Mouse (Mus musculus) midbrain, embryonic 10.5 days (tissue): ENCODE data around the gene Gorasp1. TPM values are rescaled to one million over a fixed set of nuclear protein-coding genes. Genes with fewer than 3 reads are reported as not detected.
A peak's percentile ranks its signal among the peaks of the same experiment; 100 is the strongest.

Source experiments
- DNase-seq: peaks from one replicate; pipeline ENCODE4 v3.0.0-alpha.2; 2017; ENCODE audit warnings: low spot score
- H3K27ac ChIP-seq: fragments of 300-500 bp; sonication (generic); replicated peaks from 2 replicates; pipeline ENCODE4 v1.5.1; 2016; ENCODE audit warnings: mild to moderate bottlenecking
- H3K27me3 ChIP-seq: fragments of 300-500 bp; sonication (generic); 2 replicates; pipeline ENCODE4 v1.6.1; 2016; ENCODE audit warnings: low read depth, mild to moderate bottlenecking; ENCODE audit not compliant: poor library complexity, severe bottlenecking
- H3K36me3 ChIP-seq: fragments of 300-500 bp; sonication (generic); 2 replicates; pipeline ENCODE4 v1.6.1; 2016; ENCODE audit warnings: mild to moderate bottlenecking, moderate library complexity
- H3K4me1 ChIP-seq: fragments of 300-500 bp; sonication (generic); 2 replicates; pipeline ENCODE4 v1.6.1; 2016
- H3K4me3 ChIP-seq: fragments of 300-500 bp; sonication (generic); 2 replicates; pipeline ENCODE4 v1.5.1; 2016; ENCODE audit warnings: mild to moderate bottlenecking, moderate library complexity
- H3K9me3 ChIP-seq: fragments of 300-500 bp; sonication (generic); replicated peaks from 2 replicates; pipeline ENCODE4 v1.6.1; 2016; ENCODE audit warnings: mild to moderate bottlenecking
- WGBS: fragments of 180-500 bp; shearing (Covaris S2); methylation state at CpG from one replicate; pipeline ENCODE4 v1.1.7; 2016; 5-methylcytosine and 5-hydroxymethylcytosine counted together
- polyA plus RNA-seq: library from polyadenylated mRNA; unstranded; fragments of >200 nt; fragmentation: Nextera tagmentation; extraction: Ambion mirVana; gene quantifications from 2 replicates; pipeline ENCODE4 v1.2.1, GENCODE M21; 2016

Gorasp1 gene
- polyA plus RNA-seq, 1 experiment from 2014 or later: 29.4 TPM

GRCm38 (mm10) chr9:119978151-119978810 lies 40.9 kb upstream of the Gorasp1 start:
- H3K36me3 ChIP-seq: peaks cover 17% of the 10 kb centered on the region
- WGBS: 60% methylated on average over 9 of the region's 9 CpGs
- peaks cover 68% of the 10 kb centered on the region for H3K4me1 ChIP-seq
- no peak for DNase-seq
- H3K4me3 ChIP-seq: no peak overlapping the region
- H3K9me3 ChIP-seq: no peaks in the 10 kb centered on the region
- peak overlapping the region; percentile 57; the same call in 1 of the 2 replicates for H3K27ac ChIP-seq
- H3K27me3 ChIP-seq: peaks cover 19% of the 10 kb centered on the region; the same call in 1 of the 2 replicates

GRCm38 (mm10) chr9:119977557-119978060 lies 40.2 kb upstream of the Gorasp1 start:
- Histone ChIP-seq H3K4me1 (peaks cover 61% of the 10 kb centered on the region), H3K27ac (0 out of 2 replicates have a peak overlapping the region, but pooled peaks have one; percentile 33), H3K9me3 (no peaks in the 10 kb centered on the region), H3K4me3 (no peak overlapping the region), H3K36me3 (peaks cover 23% of the 10 kb centered on the region), H3K27me3 (peaks cover 12% of the 10 kb centered on the region; the same call in 1 of the 2 replicates)
- WGBS: 59% methylated on average over 5 of the region's 5 CpGs
- DNase-seq: no peak

GRCm38 (mm10) chr9:119976704-119977556 lies 39.6 kb upstream of the Gorasp1 start:
- 66% methylated on average over 17 of the region's 17 CpGs for WGBS
- H3K36me3 ChIP-seq: peaks cover 30% of the 10 kb centered on the region
- DNase-seq: no peak
- H3K9me3 ChIP-seq: no peaks in the 10 kb centered on the region
- H3K4me3 ChIP-seq: no peak overlapping the region
- peaks cover 54% of the 10 kb centered on the region for H3K4me1 ChIP-seq
- H3K27ac ChIP-seq: 0 out of 2 replicates have a peak overlapping the region, but pooled peaks have one; percentile 33
- 0 out of 2 replicates have a peak, but pooled peaks cover 5% of the 10 kb centered on the region for H3K27me3 ChIP-seq

GRCm38 (mm10) chr9:119975286-119975685 lies 37.9 kb upstream of the Gorasp1 start:
- Histone ChIP-seq H3K4me1 (peaks cover 45% of the 10 kb centered on the region), H3K27ac (no peak overlapping the region), H3K4me3 (no peak overlapping the region), H3K9me3 (no peaks in the 10 kb centered on the region), H3K36me3 (peaks cover 33% of the 10 kb centered on the region), H3K27me3 (0 out of 2 replicates have a peak, but pooled peaks cover 4% of the 10 kb centered on the region)
- DNase-seq: no peak
- WGBS: 90% methylated on average over 4 of the region's 4 CpGs

- peaks cover 42% of the 10 kb centered on the region for H3K4me1 ChIP-seq
- no peak overlapping the region for H3K4me3 ChIP-seq
- DNase-seq: no peak
- H3K36me3 ChIP-seq: peaks cover 33% of the 10 kb centered on the region
- no peak overlapping the region for H3K27ac ChIP-seq
- 82% methylated on average over 5 of the region's 5 CpGs for WGBS
- no peaks in the 10 kb centered on the region for H3K27me3 ChIP-seq
- H3K9me3 ChIP-seq: no peaks in the 10 kb centered on the region
Measured at GRCm38 (mm10) chr9:119974609-119975008, 37.2 kb upstream of the Gorasp1 start.

GRCm38 (mm10) chr9:119973869-119974520 lies 36.6 kb upstream of the Gorasp1 start:
- Histone ChIP-seq H3K4me3 (no peak overlapping the region), H3K9me3 (no peaks in the 10 kb centered on the region), H3K4me1 (peaks cover 36% of the 10 kb centered on the region), H3K27me3 (no peaks in the 10 kb centered on the region), H3K36me3 (peaks cover 33% of the 10 kb centered on the region), H3K27ac (no peak overlapping the region)
- DNase-seq: no peak
- WGBS: 94% methylated on average over 27 of the region's 27 CpGs

- Histone ChIP-seq H3K4me3 (no peak overlapping the region), H3K9me3 (no peaks in the 10 kb centered on the region), H3K4me1 (peaks cover 29% of the 10 kb centered on the region), H3K27me3 (no peaks in the 10 kb centered on the region), H3K27ac (no peak overlapping the region), H3K36me3 (peaks cover 33% of the 10 kb centered on the region)
- DNase-seq: no peak
- 93% methylated on average over 23 of the region's 23 CpGs for WGBS
Measured at GRCm38 (mm10) chr9:119973281-119973680, 35.9 kb upstream of the Gorasp1 start.

DNA sequence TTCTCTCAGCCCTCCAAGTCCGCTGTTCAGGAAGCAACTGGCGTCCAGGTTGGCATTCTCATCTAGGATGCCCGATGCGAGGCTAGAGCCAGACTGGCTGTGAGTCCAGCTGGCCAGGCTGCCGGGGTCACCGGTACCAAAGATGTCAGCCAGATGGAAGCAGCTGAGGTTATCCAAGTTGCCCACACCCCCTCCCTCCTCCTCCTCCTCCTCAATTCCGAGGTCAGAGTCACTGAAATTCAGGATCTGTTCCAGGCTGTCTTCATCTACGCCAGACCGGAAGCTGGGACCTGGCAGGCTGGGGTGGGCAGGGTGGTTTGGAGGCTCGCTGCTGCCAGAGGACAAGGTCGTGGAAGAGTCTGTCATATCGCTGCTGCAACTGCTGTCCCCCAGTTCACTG lies 35.2 kb upstream of the Gorasp1 start:
- 94% methylated on average over 12 of the region's 12 CpGs for WGBS
- Histone ChIP-seq H3K27ac (no peak overlapping the region), H3K4me3 (no peak overlapping the region), H3K9me3 (no peaks in the 10 kb centered on the region), H3K27me3 (no peaks in the 10 kb centered on the region), H3K4me1 (peaks cover 22% of the 10 kb centered on the region), H3K36me3 (peaks cover 33% of the 10 kb centered on the region)
- DNase-seq: no peak

DNA sequence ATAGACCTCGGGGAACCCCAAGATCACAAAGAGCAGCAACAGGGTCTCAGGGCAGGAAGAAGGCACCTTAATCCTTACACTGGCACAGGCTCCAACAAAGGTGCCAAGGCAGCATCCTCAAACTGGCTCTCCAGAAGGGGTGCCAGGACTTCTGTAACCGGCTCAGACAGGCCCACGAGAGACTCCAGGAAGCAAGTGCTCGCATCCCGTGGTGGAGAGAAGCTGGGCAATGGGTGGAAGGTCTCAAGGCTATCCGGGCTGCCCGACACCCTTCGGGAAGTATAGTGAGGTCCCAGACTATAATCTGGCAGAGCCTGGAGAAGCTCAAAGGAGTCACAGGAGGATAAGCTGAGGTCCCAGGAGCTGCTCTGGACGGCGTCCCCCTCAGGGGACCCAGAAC lies 34.8 kb upstream of the Gorasp1 start:
- Histone ChIP-seq H3K27ac (no peak overlapping the region), H3K9me3 (no peaks in the 10 kb centered on the region), H3K36me3 (peaks cover 33% of the 10 kb centered on the region), H3K4me1 (peaks cover 18% of the 10 kb centered on the region), H3K4me3 (no peak overlapping the region), H3K27me3 (no peaks in the 10 kb centered on the region)
- DNase-seq: no peak
- 93% methylated on average over 10 of the region's 10 CpGs for WGBS

DNA sequence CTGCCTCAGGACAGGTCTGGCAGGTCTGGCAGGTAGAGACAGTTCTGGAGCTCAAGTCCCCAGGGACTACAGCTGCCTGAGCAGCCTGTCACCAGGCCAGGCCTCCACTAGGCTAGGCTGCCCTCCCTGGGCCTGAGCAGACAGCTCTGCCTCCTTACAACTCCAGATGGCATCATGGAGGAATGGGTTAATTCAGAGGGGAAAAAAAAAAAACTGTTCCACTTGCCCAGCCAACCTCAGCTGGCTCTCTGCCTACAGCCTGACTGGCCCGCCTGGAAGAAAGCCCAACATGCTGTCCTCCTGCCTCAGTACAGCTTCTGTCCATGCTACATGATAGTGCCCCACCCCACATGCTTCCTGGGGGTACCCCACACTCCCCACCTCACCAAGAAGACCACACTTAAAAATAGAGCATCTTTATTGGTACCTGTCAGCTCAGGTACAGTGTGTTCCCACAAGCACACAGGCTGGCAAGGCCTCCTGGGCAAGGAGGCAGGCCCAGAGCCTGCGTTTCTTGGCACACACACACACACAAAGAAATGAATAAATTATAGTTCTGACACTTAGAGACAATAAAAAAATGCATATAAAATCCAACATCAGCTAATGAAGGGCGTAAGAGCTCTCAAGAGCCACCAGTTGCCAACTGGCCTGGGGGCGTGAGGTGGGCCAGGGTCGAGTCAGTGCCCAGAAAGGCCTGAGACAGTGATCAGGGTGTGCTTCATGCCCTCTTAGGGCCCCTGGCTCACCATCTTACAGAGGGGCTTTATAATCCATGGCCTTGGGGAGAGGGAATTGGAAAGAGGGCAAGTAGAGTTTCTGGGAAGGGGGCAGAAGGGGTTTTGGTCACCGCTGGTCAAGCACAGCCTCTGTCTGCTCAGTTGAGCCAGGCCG lies 33.6 kb upstream of the Gorasp1 start:
- Histone ChIP-seq H3K4me3 (no peak overlapping the region), H3K9me3 (no peaks in the 10 kb centered on the region), H3K36me3 (peaks cover 33% of the 10 kb centered on the region), H3K27me3 (no peaks in the 10 kb centered on the region), H3K27ac (peak overlapping the region; percentile 9; the same call in 1 of the 2 replicates), H3K4me1 (peaks cover 11% of the 10 kb centered on the region)
- DNase-seq: no peak
- WGBS: 90% methylated on average over 7 of the region's 7 CpGs

DNA sequence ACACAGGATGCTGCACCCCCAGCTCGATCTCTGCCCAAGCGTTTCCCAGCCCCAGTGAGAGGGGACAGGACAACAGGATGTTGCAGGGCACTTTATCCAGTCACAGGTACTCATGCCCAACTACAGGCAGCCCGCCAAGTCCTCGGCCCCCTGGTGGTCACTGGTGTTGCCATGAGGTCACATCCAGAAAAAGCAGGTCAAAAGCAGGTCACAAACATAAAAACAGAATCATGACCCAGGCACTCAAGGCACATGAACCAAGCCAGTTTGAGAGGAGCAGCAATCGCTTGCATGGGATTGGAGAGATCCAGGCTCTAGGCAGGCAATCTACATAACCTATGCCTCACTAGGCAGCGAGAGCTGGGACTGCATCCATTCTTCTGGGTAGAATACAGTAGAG lies 32.9 kb upstream of the Gorasp1 start:
- Histone ChIP-seq H3K27ac (0 out of 2 replicates have a peak overlapping the region, but pooled peaks have one; percentile 9), H3K9me3 (no peaks in the 10 kb centered on the region), H3K27me3 (no peaks in the 10 kb centered on the region), H3K4me3 (no peak overlapping the region), H3K4me1 (peaks cover 11% of the 10 kb centered on the region), H3K36me3 (peaks cover 32% of the 10 kb centered on the region)
- DNase-seq: peak; percentile 33
- 46% methylated on average over 6 of the region's 6 CpGs for WGBS
